Mouse (Mus musculus): Measurements from ENCODE around the gene Ubqln4. TPM values are rescaled to one million over a fixed set of nuclear protein-coding genes. Genes with fewer than 3 reads are reported as not detected.

Gene Ubqln4
- total RNA-seq, 2 experiments from 2014 or later, result 109 to 111 TPM

DNA sequence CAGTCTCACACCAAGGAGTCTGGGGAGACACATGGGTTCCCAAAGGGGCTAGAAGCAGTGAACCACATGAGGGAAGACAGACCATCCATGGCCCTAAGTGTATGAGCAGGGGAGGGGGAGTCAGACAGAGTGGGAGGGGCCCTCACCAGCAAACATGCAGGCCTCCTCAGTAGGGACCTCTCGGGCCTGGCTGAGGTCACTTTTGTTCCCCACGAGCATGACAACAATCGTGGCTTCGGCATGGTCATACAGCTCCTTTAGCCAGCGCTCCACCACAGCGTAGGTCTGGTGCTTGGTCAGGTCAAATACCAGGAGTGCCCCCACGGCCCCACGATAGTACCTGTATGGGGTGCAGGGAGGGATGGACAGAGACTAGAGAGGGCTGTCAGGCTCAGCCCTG is 10.4 kb upstream of the Ubqln4 start:
- DNase-seq, result no peak

DNA sequence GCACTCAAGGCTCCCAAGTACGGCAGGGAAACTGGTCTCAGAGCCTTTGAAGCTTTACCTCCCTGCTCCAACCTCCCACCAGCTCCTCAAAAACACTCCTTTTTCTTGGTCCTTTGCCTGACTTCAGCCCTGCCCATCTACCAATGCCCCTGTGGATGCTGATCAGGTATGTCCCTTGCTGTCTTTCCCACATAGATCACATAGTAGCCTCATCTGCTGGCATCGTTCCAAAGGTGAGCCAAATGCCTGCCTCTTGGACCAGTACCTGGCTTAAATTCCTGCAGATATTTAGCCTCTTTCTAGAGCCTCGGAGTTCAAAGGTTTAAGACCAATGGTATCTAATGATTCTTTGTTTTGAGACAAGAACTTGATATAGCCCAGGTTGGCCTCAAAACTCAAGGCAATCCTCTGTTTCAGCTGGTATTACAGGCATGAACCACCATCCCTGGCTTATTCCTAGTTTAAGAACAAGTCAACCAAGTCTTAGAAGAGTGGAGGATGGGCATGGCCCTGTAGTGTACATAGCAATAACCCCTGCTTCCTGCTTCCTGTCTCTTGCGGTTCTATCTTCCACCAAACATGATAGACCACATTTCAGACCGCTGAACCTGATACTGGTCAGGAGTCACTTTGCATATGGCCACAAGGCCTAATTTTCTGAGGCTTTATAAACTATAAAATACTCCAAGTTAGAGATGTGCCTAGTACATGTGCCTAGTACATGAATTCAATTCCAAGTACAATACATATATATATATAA is 9.7 kb upstream of the Ubqln4 start:
- DNase-seq, result no peak

DNA sequence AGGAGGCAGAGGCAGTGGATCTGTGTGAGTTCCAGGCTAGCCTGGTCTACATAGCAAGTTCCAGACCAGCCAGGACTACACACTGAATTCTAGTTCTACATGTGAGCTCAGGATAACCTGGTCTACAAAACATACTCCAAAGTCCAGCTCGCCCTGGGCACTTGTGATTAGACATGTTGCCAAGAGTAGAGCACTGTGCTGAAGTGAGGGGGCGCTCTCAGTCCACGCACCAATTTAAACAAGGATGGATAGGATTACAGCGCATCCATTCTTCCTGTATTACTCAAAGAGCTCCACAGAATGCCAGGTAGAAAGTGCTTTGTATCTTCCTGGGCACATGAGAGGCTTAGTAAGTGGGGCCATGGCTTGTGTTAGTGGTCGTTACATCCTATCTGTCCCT is 9.0 kb upstream of the Ubqln4 start:
- no peak for DNase-seq

DNA sequence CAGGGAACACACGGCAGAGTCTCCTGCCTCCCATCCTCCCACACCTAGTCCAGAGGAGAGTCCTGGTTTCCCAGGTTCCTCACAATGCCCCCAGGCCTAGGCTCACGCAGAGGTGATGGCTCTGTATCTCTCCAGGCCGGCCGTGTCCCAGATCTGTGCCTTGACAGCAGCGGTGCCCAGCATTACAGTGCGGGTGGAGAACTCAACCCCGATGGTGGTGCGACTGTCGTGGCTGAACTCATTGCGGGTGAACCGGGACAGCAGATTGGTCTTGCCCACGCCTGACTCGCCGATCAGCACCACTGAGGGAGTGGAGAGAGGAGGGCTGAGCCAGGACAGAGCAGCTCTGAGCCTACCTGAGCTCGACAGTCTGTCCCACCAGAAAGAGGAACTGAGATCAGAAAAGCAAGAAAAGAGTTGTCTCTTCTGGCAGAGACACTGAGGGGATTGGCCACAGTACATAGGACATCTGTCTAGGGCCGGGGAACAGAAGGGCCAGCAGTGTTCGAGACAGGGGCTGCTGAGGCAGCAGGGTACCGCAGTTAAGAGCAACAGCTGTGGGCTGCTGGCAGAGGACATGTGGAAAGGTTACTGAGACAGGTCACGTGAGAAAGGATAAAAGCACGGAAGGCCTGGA is 8.5 kb upstream of the Ubqln4 start:
- DNase-seq, result no peak

DNA sequence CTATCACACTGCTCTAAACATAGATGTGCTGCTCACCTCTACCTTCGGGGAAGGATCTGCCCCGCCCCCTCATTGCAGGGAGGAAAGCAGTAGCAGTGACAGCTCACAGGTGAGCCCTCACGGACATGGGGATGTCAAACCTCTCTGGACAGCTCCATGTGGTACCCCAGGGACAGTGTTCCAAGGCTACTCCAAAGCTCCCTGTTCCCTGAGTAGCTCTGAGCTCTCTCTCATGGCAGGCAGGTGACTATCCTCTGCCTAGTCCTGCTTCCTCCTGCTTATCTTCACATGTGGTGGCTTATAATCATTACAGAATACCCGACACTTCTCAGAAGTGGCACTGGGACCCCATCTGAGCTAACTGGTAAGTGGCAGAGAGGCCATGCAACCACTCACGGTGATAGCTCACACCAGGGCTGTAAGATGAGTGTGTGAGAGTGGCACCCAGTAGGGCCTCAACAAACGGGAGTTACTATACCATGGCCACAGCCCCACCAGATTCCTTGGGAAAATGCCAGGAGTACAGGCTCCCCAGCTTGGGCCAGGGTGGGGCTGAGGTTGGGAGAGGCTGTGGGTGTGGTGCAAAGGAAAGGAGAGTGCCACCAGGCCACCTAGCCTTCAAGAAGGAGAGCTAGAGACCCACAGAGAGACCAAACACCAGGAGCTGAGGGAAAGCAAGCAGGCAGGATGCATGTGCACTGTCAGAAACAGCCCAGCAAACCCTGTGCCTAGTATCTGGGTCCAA is 6.7 kb upstream of the Ubqln4 start:
- DNase-seq, result no peak

DNA sequence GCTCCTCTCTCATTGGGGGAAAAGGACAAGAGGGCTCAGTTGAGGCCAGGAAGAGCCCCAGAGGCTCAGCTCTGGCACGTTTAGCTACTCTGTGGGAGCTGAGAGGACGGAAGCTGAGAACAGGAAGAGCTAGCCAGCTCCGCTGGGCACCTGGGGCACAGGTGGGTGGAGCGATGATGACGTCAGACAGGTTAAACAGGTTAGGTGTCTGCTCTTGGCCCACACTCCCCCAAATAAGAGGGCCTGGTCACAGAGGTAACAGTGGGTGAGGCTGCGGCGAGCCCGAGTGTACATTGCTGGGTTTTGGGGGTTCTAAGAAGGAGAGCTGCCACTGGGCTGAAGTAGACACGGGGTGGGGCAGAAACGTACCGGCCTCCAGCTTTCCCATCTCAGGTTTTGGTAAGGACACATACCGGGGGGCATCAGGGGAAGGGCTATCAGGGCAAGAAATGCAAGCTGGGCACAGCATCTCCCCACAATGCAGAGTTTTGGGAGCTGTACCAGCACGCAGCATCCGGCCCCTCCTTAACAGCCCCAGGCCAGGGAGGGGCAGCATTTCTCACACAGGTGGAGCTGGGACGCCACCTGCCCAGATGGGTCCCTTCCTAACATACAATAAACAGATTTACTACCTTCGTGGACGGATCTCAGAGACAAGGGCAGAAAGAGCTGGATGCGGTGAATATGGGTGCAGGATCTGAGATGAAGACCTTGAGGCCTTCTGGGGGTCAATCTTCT is 5.2 kb upstream of the Ubqln4 start, which contains the start of gene Rab25:
Gene Rab25, minus strand, starts transcription at position 121 of the 738 bp plus-strand sequence.
- DNase-seq, result no peak

DNA sequence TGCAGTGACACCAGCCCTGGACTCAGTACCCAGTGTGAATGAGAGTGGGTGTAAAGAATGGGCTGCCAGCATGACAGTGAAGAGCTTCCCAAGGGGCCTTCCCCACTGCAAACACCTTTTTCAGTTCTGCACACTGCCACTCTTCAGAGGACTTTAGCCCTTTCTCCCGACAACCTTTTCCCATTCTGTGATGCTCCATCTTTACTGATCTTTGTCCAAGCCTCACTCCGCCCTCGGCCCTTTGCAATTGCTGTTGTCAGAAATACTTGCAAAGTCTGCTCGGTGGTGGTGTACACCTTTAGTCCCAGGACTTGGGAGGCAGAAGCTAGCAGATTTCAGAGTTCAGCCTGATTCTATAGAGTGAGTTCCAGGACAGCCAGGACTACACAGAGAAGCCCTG is 2.0 kb upstream of the Ubqln4 start:
- DNase-seq, result no peak

DNA sequence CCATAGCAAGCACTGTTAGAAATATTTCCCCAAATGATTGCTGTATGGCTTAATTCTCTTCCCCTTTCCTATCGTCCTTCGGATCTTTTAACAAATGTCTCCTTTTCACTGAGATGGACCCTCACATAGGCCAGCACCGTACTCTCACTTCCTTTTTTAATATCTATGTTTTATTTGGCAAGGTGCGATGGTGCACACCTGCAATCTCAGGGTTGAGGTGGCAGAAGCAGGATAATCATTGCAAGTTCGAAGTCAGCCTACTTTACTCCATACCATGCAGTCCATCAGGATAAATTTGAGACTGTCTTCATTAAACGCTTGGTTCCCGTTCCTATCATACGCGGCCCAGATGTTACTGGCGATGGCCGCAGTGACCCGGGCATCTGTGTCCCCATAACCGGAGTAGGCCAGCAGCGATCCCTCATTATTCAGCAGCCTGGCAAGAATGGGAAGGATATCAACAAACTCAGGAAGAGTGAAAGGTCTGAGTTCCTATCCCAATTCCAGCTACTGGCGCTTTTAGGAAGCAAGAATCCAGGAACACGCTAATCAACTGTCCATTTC is 1.4 kb upstream of the Ubqln4 start:
- DNase-seq, result no peak

DNA sequence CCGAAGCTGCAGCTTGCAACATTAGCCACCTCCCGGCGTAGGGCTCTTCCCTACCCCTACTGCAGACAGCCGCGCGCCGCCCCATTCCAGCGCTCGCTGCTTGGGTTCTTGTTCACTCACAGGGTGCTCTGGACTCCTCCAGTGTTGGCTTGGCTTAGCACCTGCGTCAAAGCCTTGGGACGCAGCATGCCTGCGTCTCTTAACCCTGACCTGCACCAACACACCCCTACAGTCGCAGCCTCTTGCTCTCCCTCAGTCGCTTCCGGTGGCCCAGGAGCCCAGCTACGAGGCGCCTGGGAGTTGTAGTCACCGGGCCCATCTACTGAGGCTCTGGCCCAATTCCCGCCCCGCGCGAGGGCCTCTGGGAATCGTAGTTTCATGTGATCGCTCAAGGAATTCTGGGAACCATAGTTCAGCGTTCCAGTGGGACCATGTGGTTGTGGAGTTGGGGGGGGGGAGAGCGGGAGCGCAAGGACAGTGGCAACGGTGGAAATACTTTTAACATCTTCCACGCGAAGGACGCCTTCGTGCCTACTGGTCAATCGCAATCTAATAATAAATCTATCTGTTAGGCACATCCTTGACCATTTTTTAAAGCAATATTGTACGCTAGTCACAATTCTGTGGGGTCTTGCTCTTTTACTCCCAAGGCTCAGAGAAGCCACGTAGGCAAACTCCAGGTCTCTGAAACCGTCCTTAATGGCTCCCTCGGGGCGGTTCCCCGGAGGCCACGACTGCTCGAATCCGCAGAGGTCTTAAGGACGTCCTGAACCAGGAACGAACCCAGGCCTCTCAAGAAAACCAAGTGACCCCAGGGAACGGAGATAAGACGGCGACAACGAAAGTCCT is 658 bp upstream of the Ubqln4 start, which contains the start of gene Lamtor2:
Gene Lamtor2, minus strand, starts transcription at position 399 of the 849 bp plus-strand sequence.
- peak; percentile 98 for DNase-seq

DNA sequence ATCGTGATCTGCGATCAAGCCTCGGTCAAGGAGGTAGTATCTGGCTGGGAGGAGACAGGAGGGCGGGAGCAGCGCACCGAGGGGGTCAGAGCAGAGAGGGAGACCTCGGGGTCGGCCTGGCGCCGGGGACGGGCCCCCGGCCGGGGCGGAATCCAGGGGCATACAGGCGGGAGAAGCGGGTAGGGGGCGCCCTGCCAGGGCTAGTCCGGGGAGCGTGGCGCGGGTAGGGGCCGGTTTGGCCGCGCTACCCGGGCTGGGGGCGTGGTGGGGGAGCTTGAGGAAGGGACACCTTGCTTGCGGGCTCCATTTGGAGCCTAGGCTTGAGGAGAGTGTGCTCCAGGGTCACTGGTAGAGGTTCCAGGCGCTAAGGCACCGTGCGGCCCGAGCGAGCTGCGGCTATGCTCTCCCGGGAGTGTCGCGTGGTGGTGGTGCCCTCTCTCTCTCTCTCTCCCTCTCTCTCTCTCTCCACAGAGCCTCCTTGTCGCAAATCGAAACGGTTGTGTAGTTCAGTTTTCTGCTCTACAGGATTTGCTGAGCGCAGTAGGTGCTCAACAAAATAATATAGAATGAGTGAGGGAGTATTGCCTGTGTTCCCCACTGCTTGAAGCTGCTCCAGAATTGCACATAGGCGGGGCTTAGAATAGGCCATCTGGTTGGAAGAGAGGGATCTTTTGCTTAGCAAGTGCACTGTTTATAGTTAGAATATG is 475 bp downstream of the Ubqln4 start:
- peak; percentile 23 to 53 for DNase-seq

DNA sequence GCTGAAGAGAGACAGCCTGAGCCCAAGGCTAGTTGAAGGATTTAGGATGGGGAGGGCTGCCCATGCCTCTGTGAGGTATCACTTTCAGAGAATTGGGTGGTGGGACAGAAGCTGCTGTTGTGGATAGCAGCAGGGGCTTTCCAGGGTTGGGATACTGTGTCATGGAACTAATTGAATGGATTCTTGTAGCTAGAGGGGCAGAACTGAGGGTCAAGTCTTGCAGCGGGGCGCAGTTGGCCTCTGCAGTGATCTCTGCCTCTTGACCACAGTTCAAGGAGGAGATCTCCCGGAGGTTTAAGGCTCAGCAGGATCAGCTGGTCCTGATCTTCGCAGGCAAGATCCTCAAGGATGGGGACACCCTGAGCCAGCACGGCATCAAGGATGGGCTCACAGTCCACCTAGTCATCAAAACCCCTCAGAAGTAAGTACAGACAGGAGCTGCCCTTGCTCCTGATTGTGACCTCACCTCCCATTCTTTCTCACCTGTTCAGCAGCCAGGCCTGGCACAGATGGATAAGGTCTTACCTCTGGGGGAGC is 1.6 kb downstream of the Ubqln4 start:
- no peak for DNase-seq

DNA sequence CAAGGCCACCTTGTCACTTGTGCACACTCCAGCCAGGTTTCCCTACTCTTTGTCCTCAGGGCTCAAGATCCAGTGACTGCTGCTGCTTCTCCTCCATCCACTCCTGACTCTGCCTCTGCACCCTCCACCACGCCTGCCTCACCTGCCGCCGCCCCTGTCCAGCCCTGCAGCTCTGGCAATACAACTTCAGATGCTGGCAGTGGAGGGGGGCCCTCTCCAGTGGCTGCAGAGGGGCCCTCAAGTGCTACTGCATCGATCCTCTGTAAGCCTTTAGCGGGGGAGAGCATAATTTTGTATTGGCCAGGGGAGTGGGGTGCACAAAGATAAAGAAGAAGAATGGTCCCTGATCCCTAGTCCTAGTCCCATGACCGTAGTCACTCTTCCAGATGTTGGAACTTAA is 2.2 kb downstream of the Ubqln4 start:
- no peak for DNase-seq

DNA sequence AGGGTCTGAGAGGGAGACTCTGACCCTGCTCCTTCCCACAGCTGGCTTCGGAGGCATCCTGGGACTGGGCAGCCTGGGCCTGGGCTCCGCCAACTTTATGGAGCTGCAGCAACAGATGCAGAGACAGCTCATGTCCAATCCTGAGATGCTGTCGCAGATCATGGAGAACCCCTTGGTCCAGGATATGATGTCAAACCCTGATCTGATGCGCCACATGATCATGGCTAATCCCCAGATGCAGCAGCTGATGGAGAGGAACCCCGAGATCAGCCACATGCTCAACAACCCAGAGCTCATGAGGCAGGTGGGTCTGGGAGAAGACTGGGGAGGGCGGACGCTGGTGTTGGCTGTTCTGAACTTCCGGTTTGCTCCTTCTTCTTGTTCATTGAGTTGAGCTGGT is 3.1 kb downstream of the Ubqln4 start:
- DNase-seq, result no peak

DNA sequence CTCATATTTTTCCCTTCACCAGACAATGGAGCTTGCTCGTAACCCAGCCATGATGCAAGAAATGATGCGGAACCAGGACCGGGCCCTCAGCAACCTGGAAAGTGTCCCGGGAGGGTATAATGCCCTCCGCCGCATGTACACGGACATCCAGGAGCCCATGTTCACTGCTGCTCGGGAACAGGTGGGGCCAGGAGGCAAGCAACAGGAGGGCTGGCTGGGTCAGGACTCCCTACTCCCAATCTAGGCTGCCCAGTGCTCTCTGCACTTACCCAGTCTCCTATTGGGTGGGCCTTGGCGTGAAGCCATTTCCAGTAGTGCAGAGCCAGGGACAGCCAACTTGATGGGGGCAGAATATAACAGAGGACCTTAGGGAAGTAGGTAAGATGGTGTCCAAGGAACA is 6.0 kb downstream of the Ubqln4 start:
- DNase-seq, result no peak

DNA sequence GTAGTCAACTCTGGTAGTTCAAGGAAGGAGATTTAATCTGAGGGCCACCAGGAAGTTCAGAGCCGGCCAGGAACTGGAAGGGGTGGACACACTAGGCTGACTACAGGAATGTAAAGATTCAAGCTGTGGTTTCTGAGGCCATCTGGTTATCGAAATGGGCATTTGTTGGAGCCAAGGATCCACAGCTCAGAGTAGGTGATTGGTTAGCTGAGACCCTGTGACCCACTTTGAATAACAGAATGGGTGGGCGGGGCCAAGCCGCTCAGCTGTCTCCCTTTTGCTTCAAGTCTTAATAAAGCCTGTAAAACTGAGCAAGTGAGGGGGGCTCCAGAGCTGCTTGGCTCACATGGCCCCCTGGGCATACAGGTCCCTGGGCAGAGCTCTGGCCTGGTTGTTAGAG is 8.4 kb downstream of the Ubqln4 start:
- DNase-seq, result no peak

DNA sequence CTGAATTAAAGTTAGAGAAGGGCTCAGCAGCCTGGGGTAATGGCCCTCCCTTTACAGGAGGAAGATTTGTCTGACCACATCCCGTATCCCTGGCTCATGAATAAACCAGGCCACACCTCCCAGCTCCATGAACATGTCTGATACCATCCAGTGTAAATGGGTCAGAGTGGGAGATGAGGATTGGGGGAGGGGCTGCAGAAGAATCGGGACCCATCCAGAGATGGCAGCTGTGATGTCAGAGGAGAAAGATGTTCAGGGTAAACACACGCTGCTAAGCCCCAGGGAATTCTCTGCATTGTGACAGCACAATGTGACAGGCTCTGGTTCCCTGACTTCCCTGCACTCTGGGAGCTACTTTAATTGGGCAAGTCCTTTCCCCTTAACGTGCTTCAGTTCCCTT is 9.9 kb downstream of the Ubqln4 start:
- DNase-seq, result no peak

DNA sequence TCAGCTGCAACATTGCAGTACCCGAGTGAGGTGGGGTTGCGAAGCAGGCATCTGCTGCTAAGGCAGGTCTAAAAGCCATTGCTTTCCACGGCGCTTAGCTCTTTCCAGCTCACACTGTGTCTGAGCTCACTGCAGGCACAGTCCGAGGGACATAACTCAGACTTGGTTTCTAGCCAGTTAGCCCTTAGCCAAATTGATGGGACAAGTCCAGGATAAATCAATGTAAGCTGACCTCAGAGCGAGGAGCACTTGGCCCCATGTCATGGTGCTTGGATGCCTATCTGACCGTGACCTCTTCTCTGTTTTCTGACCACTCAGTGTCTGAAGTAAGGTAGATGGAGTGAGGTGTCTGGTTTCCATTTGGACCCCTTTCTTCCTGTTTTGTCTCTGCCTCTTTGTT is 10.4 kb downstream of the Ubqln4 start:
- DNase-seq, result no peak

DNA sequence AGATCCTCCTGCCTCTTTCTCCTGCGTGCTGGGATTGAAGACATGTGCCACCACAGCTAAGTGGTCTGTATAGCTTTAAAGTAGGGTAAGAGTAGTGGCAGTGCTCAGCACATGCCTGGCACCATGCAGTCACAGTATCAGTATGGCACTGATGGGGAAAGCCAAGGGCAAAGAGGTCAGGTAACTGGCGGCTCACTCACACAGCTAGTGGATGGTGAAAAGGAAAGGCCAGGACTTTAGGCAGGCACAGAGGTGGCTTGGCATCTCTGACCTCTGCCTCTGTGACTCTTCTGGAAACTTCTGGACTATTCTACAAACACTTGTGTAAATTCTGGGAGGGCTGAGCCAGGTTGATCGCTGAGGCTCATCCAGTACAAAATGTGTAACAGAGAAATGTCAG is 12.6 kb downstream of the Ubqln4 start:
- no peak for DNase-seq

DNA sequence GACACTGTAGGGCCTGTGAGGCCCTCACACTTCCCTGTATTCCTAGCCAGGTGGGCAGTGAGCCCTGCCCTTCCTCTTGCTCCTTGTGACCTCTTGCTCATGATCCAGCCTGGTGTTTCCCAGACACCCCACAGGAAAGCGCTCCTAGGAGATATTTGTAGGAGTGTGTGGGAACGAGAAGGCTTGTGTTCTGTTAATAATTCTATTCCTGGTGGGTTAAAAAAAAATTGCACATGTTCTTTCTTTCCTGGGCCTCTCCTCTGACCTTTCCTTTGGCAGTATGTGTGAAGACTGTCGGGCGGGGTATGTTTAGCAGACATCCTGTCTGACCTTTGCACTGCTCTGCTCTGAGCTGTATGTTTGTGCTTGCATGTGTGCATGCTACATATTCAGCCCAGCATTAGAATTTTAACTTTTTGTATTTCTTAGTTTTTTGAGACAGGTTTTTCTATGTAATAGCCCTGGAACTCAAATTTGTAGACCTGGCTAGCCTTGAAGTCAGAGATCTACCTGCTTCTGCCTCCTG is 13.0 kb downstream of the Ubqln4 start:
- DNase-seq, result no peak

DNA sequence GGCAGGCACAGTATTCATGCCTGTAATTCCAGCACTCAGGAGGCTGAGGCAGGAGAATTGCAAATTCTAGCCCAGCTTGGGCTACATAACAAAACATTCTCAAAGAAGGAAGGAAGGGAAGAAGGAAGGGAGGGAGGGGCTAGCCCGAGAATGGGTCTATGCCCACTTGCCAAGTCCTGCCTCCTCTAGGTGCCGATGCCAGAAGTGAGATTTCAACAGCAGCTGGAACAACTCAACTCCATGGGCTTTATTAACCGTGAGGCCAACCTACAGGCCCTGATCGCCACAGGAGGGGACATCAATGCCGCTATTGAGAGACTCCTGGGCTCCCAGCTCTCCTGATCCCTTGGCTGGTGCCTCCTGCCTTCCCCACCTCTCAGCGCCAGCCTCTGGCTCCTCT is 14.3 kb downstream of the Ubqln4 start:
- DNase-seq, result no peak

Measured in layer of hippocampus, postnatal 36 days (tissue).